Mouse (Mus musculus) ES-E14 (cell line): ENCODE measurements at regions not wholly inside any gene's neighbourhood (a gene's known extent, or its start where the extent isn't known, plus 50 kb on each side); places are given as distances from the start of the nearest gene placed in this dataset.

Source experiments
- CHD2 ChIP-seq: IDR thresholded peaks from 2 replicates; pipeline ENCODE4 v1.6.1; 2014; ENCODE audit warnings: mild to moderate bottlenecking, low read depth, low read length, inconsistent platforms
- HCFC1 ChIP-seq: IDR thresholded peaks from 2 replicates; pipeline ENCODE4 v1.6.1; 2012; ENCODE audit warnings: low read length, inconsistent platforms, borderline replicate concordance; ENCODE audit not compliant: insufficient read depth
- MAFK ChIP-seq: IDR thresholded peaks from 2 replicates; pipeline ENCODE4 v1.6.1; 2014; ENCODE audit warnings: mild to moderate bottlenecking, low read depth, low read length, inconsistent platforms; ENCODE audit not compliant: insufficient read depth
- ZC3H11A ChIP-seq: IDR thresholded peaks from 2 replicates; pipeline ENCODE4 v1.6.1; 2012; ENCODE audit warnings: low read depth, mild to moderate bottlenecking, inconsistent platforms, low read length, borderline replicate concordance
- ZNF384 ChIP-seq: IDR thresholded peaks from 2 replicates; pipeline ENCODE4 v1.6.1; 2012; ENCODE audit warnings: low read depth, low read length, inconsistent platforms

GRCm38 (mm10) chr10:103862120-103862519 lies 280.7 kb upstream of the Gm21293 start:
- TF ChIP-seq ZNF384 (no peak), MAFK (peak; percentile 94), CHD2 (no peak), HCFC1 (no peak), ZC3H11A (no peak)
